In the genomic region with DNA sequence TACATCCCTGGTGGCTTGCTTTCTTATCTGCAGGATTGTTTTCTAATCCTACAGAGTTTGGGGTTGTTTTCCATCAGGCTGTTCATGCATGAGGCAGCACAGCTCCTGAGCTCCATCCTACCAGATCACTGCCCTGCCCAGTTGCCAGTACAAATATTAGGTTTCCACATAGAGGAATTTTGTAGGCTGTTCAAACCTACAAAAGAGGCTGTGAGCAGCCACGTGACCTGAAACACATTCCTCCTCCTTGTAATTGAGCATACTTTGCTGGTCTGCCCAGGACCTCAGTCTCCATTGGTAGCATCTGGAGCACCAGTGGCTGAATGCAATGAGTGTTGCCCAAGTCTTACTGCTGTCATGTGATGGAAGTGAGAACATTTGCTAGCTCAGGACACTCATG, we compare ENCODE assay signal across 23 mouse cellular contexts. TPM values are rescaled to one million over a fixed set of nuclear protein-coding genes. Genes with fewer than 3 reads are reported as not detected.
DNase-seq lines count a peak whose midpoint lies in the region; ATAC-seq and TF ChIP-seq lines count a peak whose summit lies in the region.
"Had no signal": no experiment of that assay in that cellular context is flagged by ENCODE, and none has a peak within 500 bp of the region (broad histone marks: within the 10 kb centered on the region; RNA-seq: fewer than 3 reads in every experiment).

No protein-coding gene starts in this region.

- no peaks in the 10 kb centered on the region for H3K36me3 ChIP-seq in kidney, embryonic 15.5 days
- H3K36me3 ChIP-seq in lung, embryonic 15.5 days: no peaks in the 10 kb centered on the region
- H3K36me3 ChIP-seq: forebrain, embryonic 12.5 days; hindbrain, embryonic 15.5 days; midbrain, embryonic 13.5 days had no signal

- ATAC-seq in kidney, embryonic 15.5 days (replicated peaks; ENCODE audit: low FRiP score): peak; percentile 59; the same call in 1 of the 2 replicates
- peak; percentile 79 for ATAC-seq in Patski
- peak; percentile 78 for ATAC-seq in lung, embryonic 15.5 days (ENCODE audit: borderline replicate concordance, extremely low read depth, low FRiP score, low TSS enrichment)
- no peak for ATAC-seq in cerebellum, adult (ENCODE audit: insufficient number of reproducible peaks, low FRiP score, low TSS enrichment)
- ATAC-seq: CD4-positive, CD25-positive, alpha-beta regulatory T cell, adult 4 months; intestine, embryonic 15.5 days; midbrain, embryonic 13.5 days had no signal

- POLR2A ChIA-PET in Patski (lab: Charles Lee): no interaction called here

- H3K9ac ChIP-seq in kidney, embryonic 15.5 days: no peak overlapping the region
- H3K9ac ChIP-seq in lung, embryonic 15.5 days: no peak overlapping the region
- H3K9ac ChIP-seq: forebrain, embryonic 12.5 days; hindbrain, embryonic 15.5 days; intestine, embryonic 15.5 days; liver, embryonic 14.5 days; midbrain, embryonic 13.5 days had no signal

- in situ Hi-C loops in Patski (cut with MboI; ENCODE audit: low pct_unique_long_range_greater_than_20kb): no loop called here

- H3K9me3 ChIP-seq in kidney, embryonic 15.5 days (replicated peaks): no peaks in the 10 kb centered on the region
- no peaks in the 10 kb centered on the region for H3K9me3 ChIP-seq in lung, embryonic 15.5 days
- H3K9me3 ChIP-seq: forebrain, embryonic 12.5 days; hindbrain, embryonic 15.5 days; intestine, embryonic 15.5 days; megakaryocyte, embryonic 14.5 days; midbrain, embryonic 13.5 days had no signal

- 0 out of 2 replicates have a peak, but pooled peaks cover 6% of the 10 kb centered on the region for H3K4me1 ChIP-seq in kidney, embryonic 15.5 days
- 0 out of 2 replicates have a peak, but pooled peaks cover 8% of the 10 kb centered on the region for H3K4me1 ChIP-seq in lung, embryonic 15.5 days
- H3K4me1 ChIP-seq: hindbrain, embryonic 15.5 days; megakaryocyte, embryonic 14.5 days; midbrain, embryonic 13.5 days had no signal

- H3K27me3 ChIP-seq in kidney, embryonic 15.5 days: no peaks in the 10 kb centered on the region
- no peaks in the 10 kb centered on the region for H3K27me3 ChIP-seq in Patski
- no peaks in the 10 kb centered on the region for H3K27me3 ChIP-seq in lung, embryonic 15.5 days
- H3K27me3 ChIP-seq: forebrain, embryonic 12.5 days; intestine, embryonic 15.5 days had no signal

- H3K27ac ChIP-seq in kidney, embryonic 15.5 days: no peak overlapping the region
- H3K27ac ChIP-seq in lung, embryonic 15.5 days: peak overlapping the region; percentile 73
- H3K27ac ChIP-seq: forebrain, embryonic 12.5 days; hindbrain, embryonic 15.5 days; intestine, embryonic 15.5 days; kidney, postnatal 0 days; layer of hippocampus, adult 2 months; liver, embryonic 14.5 days; midbrain, embryonic 13.5 days had no signal

- DNase-seq in kidney, postnatal 25 days: no peak
- DNase-seq in Patski (ENCODE audit: low read depth, low spot score): no peak
- DNase-seq in lung, postnatal 36 days: peak; percentile 87
- no peak for DNase-seq in frontal cortex, postnatal 25 days (ENCODE audit: low spot score in 2 of 2)
- DNase-seq: adrenal gland, postnatal 36 days; cerebellum, adult 11 months; cerebellum, postnatal 10 days; gastrocnemius, postnatal 36 days; right cerebral cortex, postnatal 25 days; spleen, adult 18-20 months; thymus, postnatal 14 days had no signal

- CTCF ChIA-PET in Patski (lab: Charles Lee): interaction anchor here (1.9 to 3.0 kb wide), 2 partner anchors 9 to 39 kb away, joined by 7 to 12 read pairs; no protein-coding TSS in a partner anchor

- TF ChIP-seq CTCF in Patski (IDR thresholded peaks at IDR 0.05): no peak

- H3K4me2 ChIP-seq in kidney, embryonic 15.5 days: no peak overlapping the region
- H3K4me2 ChIP-seq in lung, embryonic 15.5 days: no peak overlapping the region
- H3K4me2 ChIP-seq: forebrain, embryonic 12.5 days; hindbrain, embryonic 15.5 days; intestine, embryonic 15.5 days; midbrain, embryonic 13.5 days had no signal

- 49% methylated on average over 1 of the region's 1 CpGs for WGBS in kidney, embryonic 15.5 days
- WGBS in lung, embryonic 15.5 days: 43% methylated on average over 1 of the region's 1 CpGs

- no peak overlapping the region for H3K4me3 ChIP-seq in kidney, embryonic 15.5 days (replicated peaks)
- H3K4me3 ChIP-seq in lung, embryonic 15.5 days: no peak overlapping the region
- H3K4me3 ChIP-seq: forebrain, embryonic 12.5 days; hindbrain, embryonic 15.5 days; intestine, embryonic 15.5 days; layer of hippocampus, adult 2 months; megakaryocyte, embryonic 14.5 days; midbrain, embryonic 13.5 days had no signal

RNA-seq across cellular contexts. Expression of a gene that starts 57.9 kb away (rescaled TPM):
- 0.28 TPM in 1 of 2 replicates, not detected in the other for polyA plus RNA-seq in kidney, embryonic 15.5 days (2015; fragmentation: Nextera tagmentation; extraction: Ambion mirVana)
- not detected for polyA plus RNA-seq in Patski (2021)
- 0.20 and 0.21 TPM in 2 replicates for polyA plus RNA-seq in lung, embryonic 15.5 days (2015; fragmentation: Nextera tagmentation; extraction: Ambion mirVana)
- polyA plus RNA-seq: CD4-positive, CD25-positive, alpha-beta regulatory T cell, adult 4 months; forebrain, embryonic 12.5 days had no signal
